Mouse (Mus musculus): ENCODE measurements around the gene Efcab2. TPM values are rescaled to one million over a fixed set of nuclear protein-coding genes. Genes with fewer than 3 reads are reported as not detected.

Gene Efcab2
- polyA plus RNA-seq, 1 experiment, result 2.1 TPM

DNA sequence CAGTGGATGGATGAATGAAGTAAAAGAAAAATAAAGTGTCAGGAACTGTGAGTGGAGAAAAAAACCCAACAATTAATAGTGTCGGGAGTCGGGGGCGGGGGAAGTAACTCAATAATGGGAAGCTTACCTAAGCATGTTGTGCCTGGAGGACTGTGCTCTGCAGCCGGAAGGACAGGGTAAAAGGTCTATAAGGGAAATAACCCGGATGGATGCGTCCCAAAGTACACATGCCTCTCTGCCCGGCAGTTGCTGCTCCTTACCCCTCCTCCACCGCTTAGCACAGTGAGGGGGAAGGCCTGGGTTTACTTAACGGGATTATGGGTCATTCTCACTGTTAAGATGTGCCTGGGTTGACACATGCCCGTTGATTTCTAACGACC lies 36.6 kb upstream of the Efcab2 start:
- H3K4me1 ChIP-seq (ENCODE audit: control insufficient read depth, insufficient read depth, low read length), result no peaks in the 10 kb centered on the region; the same call in 1 of the 2 replicates
- peak overlapping the region; percentile 86 for H3K27ac ChIP-seq (ENCODE audit: control insufficient read depth, insufficient read depth, low read depth, low read length, poor library complexity)
- WGBS, result 1% methylated on average over 11 of the region's 11 CpGs
- peak overlapping the region; percentile 71 for H3K4me3 ChIP-seq (replicated peaks; ENCODE audit: control insufficient read depth, low read depth, low read length)
- TF ChIP-seq CTCF (IDR thresholded peaks at IDR 0.05; ENCODE audit: control insufficient read depth, insufficient read depth, low read length) (no peak), POLR2A (IDR thresholded peaks at IDR 0.05; ENCODE audit: borderline replicate concordance, control insufficient read depth, low read depth, low read length) (no peak)

DNA sequence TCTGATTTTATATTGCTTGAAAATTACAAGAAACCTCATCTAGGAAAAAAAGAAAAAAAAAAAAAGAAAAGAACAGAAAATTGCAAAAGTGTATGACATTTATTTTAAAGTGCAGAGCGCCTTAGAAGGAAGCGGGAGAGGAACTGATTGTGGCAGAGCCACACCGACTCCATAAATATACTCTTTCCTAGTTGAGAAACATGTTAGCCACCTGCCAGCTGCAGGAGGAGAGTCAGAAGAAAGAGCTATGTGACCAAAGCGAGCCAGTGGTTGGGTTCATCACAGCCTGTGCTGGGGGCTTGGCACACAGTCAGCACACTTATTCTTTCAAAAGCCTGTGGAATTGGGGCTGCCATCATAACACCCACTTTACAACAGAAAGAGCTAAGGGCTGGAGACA lies 33.2 kb upstream of the Efcab2 start:
- WGBS, result 30% methylated on average over 4 of the region's 4 CpGs
- TF ChIP-seq CTCF (IDR thresholded peaks at IDR 0.05; ENCODE audit: control insufficient read depth, insufficient read depth, low read length) (no peak), POLR2A (IDR thresholded peaks at IDR 0.05; ENCODE audit: borderline replicate concordance, control insufficient read depth, low read depth, low read length) (no peak)
- Histone ChIP-seq H3K4me1 (ENCODE audit: control insufficient read depth, insufficient read depth, low read length) (no peaks in the 10 kb centered on the region; the same call in 1 of the 2 replicates), H3K27ac (ENCODE audit: control insufficient read depth, insufficient read depth, low read depth, low read length, poor library complexity) (no peak overlapping the region), H3K4me3 (replicated peaks; ENCODE audit: control insufficient read depth, low read depth, low read length) (no peak overlapping the region)

DNA sequence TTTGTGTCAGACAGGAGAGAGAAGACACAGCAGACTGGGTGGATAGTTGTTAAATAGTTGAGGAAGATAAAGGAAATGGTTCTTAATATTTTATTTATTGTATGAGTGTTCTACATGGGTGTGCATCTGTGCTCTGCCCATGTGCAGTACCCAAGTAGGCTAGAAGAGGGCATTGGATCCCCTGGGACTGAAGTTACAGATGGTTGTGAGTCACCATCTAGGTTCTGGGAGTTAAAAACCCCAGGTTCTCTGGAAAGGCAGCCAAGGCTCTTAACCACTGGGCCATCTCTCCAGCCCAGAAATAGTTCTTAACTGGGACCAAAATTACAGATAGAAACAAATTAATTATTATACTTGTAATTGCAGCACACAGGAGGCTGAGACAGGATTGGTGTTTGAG lies 30.5 kb upstream of the Efcab2 start:
- no peak overlapping the region for H3K4me3 ChIP-seq (replicated peaks; ENCODE audit: control insufficient read depth, low read depth, low read length)
- TF ChIP-seq CTCF (IDR thresholded peaks at IDR 0.05; ENCODE audit: control insufficient read depth, insufficient read depth, low read length), result no peak
- no peak for TF ChIP-seq POLR2A (IDR thresholded peaks at IDR 0.05; ENCODE audit: borderline replicate concordance, control insufficient read depth, low read depth, low read length)
- H3K4me1 ChIP-seq (ENCODE audit: control insufficient read depth, insufficient read depth, low read length), result no peaks in the 10 kb centered on the region; the same call in 1 of the 2 replicates
- no peak overlapping the region for H3K27ac ChIP-seq (ENCODE audit: control insufficient read depth, insufficient read depth, low read depth, low read length, poor library complexity)

DNA sequence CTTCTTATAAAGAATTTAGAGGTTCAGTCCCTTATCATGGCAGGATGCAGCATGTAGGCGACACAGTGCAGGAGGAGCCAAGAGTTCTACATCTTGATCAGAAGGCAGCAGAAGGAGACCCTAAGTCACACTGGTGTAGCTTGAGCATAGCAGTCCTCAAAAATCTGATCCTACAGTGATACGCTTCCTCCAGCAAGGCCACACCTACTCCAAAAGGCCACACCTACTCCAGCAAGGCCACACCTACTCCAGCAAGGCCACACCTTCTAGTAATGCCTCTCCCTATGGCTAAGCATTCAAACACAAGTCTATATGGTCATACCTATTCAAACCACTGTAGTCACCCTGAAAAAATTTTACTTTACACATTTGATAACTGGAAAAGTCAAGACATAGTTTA lies 29.8 kb upstream of the Efcab2 start:
- WGBS, result 71% methylated on average over 2 of the region's 2 CpGs
- Histone ChIP-seq H3K27ac (ENCODE audit: control insufficient read depth, insufficient read depth, low read depth, low read length, poor library complexity) (no peak overlapping the region), H3K4me1 (ENCODE audit: control insufficient read depth, insufficient read depth, low read length) (no peaks in the 10 kb centered on the region), H3K4me3 (replicated peaks; ENCODE audit: control insufficient read depth, low read depth, low read length) (no peak overlapping the region)
- TF ChIP-seq CTCF (IDR thresholded peaks at IDR 0.05; ENCODE audit: control insufficient read depth, insufficient read depth, low read length) (no peak), POLR2A (IDR thresholded peaks at IDR 0.05; ENCODE audit: borderline replicate concordance, control insufficient read depth, low read depth, low read length) (no peak)

DNA sequence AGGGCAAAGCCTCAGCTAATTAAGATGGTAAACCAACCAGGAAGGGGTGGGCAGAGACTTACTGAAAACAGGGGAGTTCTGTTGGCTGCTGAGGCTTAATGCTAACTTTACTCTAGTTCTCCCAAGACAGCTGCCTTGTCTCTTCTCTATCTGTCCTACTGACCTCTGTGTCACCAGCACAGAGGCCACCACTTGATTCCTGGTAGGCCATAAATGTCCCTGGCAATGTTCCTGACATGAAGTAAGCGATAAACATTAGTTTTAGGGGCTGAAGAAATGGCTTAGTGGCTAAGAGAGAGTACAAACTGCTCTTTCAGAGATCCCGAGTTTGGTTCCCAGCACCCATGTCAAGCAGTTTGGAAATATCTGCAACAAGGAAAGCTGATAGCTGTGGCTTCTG lies 29.0 kb upstream of the Efcab2 start:
- H3K4me1 ChIP-seq (ENCODE audit: control insufficient read depth, insufficient read depth, low read length), result no peaks in the 10 kb centered on the region
- no peak overlapping the region for H3K4me3 ChIP-seq (replicated peaks; ENCODE audit: control insufficient read depth, low read depth, low read length)
- H3K27ac ChIP-seq (ENCODE audit: control insufficient read depth, insufficient read depth, low read depth, low read length, poor library complexity), result no peak overlapping the region
- TF ChIP-seq POLR2A (IDR thresholded peaks at IDR 0.05; ENCODE audit: borderline replicate concordance, control insufficient read depth, low read depth, low read length) (no peak), CTCF (IDR thresholded peaks at IDR 0.05; ENCODE audit: control insufficient read depth, insufficient read depth, low read length) (no peak)
- WGBS, result 70% methylated on average over 2 of the region's 2 CpGs

DNA sequence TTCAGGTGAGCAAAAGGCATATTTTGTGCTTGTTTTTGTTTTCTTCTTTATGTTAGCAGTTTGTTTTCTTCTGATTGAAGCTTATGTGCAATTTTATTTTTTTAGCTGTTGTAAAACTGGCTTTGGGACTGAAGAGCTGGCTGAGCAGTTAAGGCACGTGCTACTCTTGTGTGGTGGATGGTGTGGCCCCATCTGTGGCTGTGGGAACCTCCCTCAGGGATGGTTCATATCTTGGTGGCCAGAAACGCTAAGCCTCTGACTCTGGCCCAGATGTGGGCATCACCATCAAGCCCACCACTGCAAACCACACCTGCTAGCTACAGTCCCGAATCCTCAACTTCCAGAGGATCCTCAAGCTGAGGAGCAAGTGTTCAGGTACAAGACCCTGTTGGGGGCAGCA lies 27.8 kb upstream of the Efcab2 start:
- TF ChIP-seq CTCF (IDR thresholded peaks at IDR 0.05; ENCODE audit: control insufficient read depth, insufficient read depth, low read length) (no peak), POLR2A (IDR thresholded peaks at IDR 0.05; ENCODE audit: borderline replicate concordance, control insufficient read depth, low read depth, low read length) (no peak)
- Histone ChIP-seq H3K4me1 (ENCODE audit: control insufficient read depth, insufficient read depth, low read length) (no peaks in the 10 kb centered on the region), H3K27ac (ENCODE audit: control insufficient read depth, insufficient read depth, low read depth, low read length, poor library complexity) (no peak overlapping the region), H3K4me3 (replicated peaks; ENCODE audit: control insufficient read depth, low read depth, low read length) (no peak overlapping the region)
- WGBS, result 51% methylated on average over 3 of the region's 3 CpGs

DNA sequence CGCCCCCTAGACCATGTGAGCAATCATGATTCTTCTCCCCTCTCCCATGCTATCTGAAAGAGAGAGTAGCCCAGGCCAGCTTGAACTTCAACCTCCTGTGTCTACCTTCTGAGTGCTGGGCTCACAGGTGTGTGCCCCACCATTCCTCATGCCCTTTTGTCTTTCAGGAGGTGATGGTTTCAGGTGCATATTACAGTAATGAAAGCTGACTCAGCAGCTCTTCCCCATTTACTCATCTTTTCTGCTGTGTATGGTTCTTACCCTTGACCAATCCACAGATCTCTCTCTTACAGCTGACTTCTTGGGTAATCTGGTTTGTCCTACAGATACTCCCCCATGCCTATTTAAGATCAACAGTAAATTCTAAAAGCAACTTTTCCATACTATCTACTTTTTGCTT lies 26.7 kb upstream of the Efcab2 start:
- H3K4me3 ChIP-seq (replicated peaks; ENCODE audit: control insufficient read depth, low read depth, low read length), result no peak overlapping the region
- no peak for TF ChIP-seq CTCF (IDR thresholded peaks at IDR 0.05; ENCODE audit: control insufficient read depth, insufficient read depth, low read length)
- no peak for TF ChIP-seq POLR2A (IDR thresholded peaks at IDR 0.05; ENCODE audit: borderline replicate concordance, control insufficient read depth, low read depth, low read length)
- WGBS, result 90% methylated on average over 1 of the region's 1 CpGs
- no peak overlapping the region for H3K27ac ChIP-seq (ENCODE audit: control insufficient read depth, insufficient read depth, low read depth, low read length, poor library complexity)
- no peaks in the 10 kb centered on the region for H3K4me1 ChIP-seq (ENCODE audit: control insufficient read depth, insufficient read depth, low read length)

DNA sequence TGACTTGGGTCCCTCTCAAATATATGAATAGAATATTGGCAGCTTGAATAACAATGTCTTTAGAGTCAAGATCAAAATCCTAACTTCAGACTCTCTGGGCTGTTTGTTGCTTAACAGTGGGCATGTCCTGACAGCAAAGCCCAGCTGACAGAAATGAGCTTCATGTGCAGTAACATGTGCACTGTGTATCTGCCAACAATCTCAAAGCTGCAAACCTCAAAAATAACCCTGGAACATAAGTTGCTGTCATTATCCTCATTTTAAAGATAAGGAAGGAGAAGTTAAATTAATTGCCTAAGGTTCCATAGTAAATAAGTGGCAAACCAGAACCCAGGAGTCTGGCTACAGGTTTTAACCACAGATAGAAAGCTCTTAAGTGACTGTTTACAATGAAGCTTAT lies 23.7 kb upstream of the Efcab2 start:
- no peak for TF ChIP-seq POLR2A (IDR thresholded peaks at IDR 0.05; ENCODE audit: borderline replicate concordance, control insufficient read depth, low read depth, low read length)
- TF ChIP-seq CTCF (IDR thresholded peaks at IDR 0.05; ENCODE audit: control insufficient read depth, insufficient read depth, low read length), result no peak
- Histone ChIP-seq H3K4me1 (ENCODE audit: control insufficient read depth, insufficient read depth, low read length) (no peaks in the 10 kb centered on the region), H3K27ac (ENCODE audit: control insufficient read depth, insufficient read depth, low read depth, low read length, poor library complexity) (no peak overlapping the region), H3K4me3 (replicated peaks; ENCODE audit: control insufficient read depth, low read depth, low read length) (no peak overlapping the region)

DNA sequence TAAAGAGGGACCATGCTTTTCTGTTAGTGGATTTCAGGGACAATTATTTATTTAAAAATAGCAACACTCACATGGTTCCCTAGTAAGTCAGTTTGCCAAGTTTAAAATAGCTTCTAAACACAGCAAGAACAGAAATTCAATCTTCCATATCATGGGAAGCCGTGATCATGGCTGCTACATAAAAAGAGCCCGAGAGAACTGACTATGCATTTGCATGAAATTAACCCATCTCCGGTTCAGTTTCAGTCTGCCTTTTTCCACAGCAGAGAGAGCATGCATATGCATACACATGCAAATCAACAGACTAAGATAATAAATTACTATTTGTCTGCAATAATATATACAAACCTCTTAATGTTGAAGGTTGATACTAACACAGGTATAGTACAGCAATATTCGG lies 17.1 kb upstream of the Efcab2 start:
- WGBS, result 85% methylated on average over 4 of the region's 4 CpGs
- Histone ChIP-seq H3K27ac (ENCODE audit: control insufficient read depth, insufficient read depth, low read depth, low read length, poor library complexity) (no peak overlapping the region), H3K4me1 (ENCODE audit: control insufficient read depth, insufficient read depth, low read length) (no peaks in the 10 kb centered on the region), H3K4me3 (replicated peaks; ENCODE audit: control insufficient read depth, low read depth, low read length) (no peak overlapping the region)
- TF ChIP-seq POLR2A (IDR thresholded peaks at IDR 0.05; ENCODE audit: borderline replicate concordance, control insufficient read depth, low read depth, low read length) (no peak), CTCF (IDR thresholded peaks at IDR 0.05; ENCODE audit: control insufficient read depth, insufficient read depth, low read length) (no peak)
